Mouse (Mus musculus) embryonic facial prominence, embryonic 10.5 days (tissue): ENCODE results near the gene Tcf3. TPM values are rescaled to one million over a fixed set of nuclear protein-coding genes. Genes with fewer than 3 reads are reported as not detected.

Experiments
- DNase-seq: peaks from one replicate; pipeline ENCODE4 v3.0.0-alpha.2; 2017; ENCODE audit warnings: low spot score
- H3K27ac ChIP-seq: fragments of 300-500 bp; sonication (generic); replicated peaks from 2 replicates; pipeline ENCODE4 v1.5.1; 2016; ENCODE audit warnings: mild to moderate bottlenecking
- H3K27me3 ChIP-seq: fragments of 300-500 bp; sonication (generic); replicated peaks from 2 replicates; pipeline ENCODE4 v1.6.1; 2016; ENCODE audit warnings: low read depth, mild to moderate bottlenecking; ENCODE audit not compliant: poor library complexity, severe bottlenecking
- H3K36me3 ChIP-seq: fragments of 300-500 bp; sonication (generic); replicated peaks from 2 replicates; pipeline ENCODE4 v1.6.1; 2016; ENCODE audit warnings: mild to moderate bottlenecking, moderate library complexity
- H3K4me1 ChIP-seq: fragments of 300-500 bp; sonication (generic); 2 replicates; pipeline ENCODE4 v1.6.1; 2016
- H3K4me3 ChIP-seq: fragments of 300-500 bp; sonication (generic); 2 replicates; pipeline ENCODE4 v1.5.1; 2016; ENCODE audit warnings: mild to moderate bottlenecking, moderate library complexity
- H3K9me3 ChIP-seq: fragments of 300-500 bp; sonication (generic); 2 replicates; pipeline ENCODE4 v1.6.1; 2016; ENCODE audit warnings: mild to moderate bottlenecking
- WGBS: fragments of 180-500 bp; shearing (Covaris S2); methylation state at CpG from one replicate; pipeline ENCODE4 v1.1.7; 2016; 5-methylcytosine and 5-hydroxymethylcytosine counted together
- polyA plus RNA-seq: library from polyadenylated mRNA; unstranded; fragments of >200 nt; fragmentation: Nextera tagmentation; extraction: Ambion mirVana; gene quantifications from 2 replicates; pipeline ENCODE4 v1.2.1, GENCODE M21; 2016

The Tcf3 gene
- polyA plus RNA-seq, 1 experiment from 2014 or later = 225 TPM

- 16% methylated on average over 8 of the region's 8 CpGs for WGBS
- peaks cover 6% of the 10 kb centered on the region for H3K27me3 ChIP-seq
- no peaks in the 10 kb centered on the region for H3K9me3 ChIP-seq
- peak overlapping the region; percentile 97 for H3K4me3 ChIP-seq
- H3K36me3 ChIP-seq = peaks cover 22% of the 10 kb centered on the region
- peaks cover 51% of the 10 kb centered on the region for H3K4me1 ChIP-seq
- peak overlapping the region; percentile 100 for H3K27ac ChIP-seq
- DNase-seq = no peak
These were observed 766 bp upstream of the Tcf3 start for GRCm38 (mm10) chr10:80434233-80434592.

- DNase-seq = peak; percentile 81
- peaks cover 33% of the 10 kb centered on the region for H3K36me3 ChIP-seq
- peaks cover 49% of the 10 kb centered on the region for H3K4me1 ChIP-seq
- no peaks in the 10 kb centered on the region for H3K9me3 ChIP-seq
- WGBS = under 1% methylated on average over 60 of the region's 60 CpGs
- peak overlapping the region; percentile 97 for H3K4me3 ChIP-seq
- peaks cover 6% of the 10 kb centered on the region for H3K27me3 ChIP-seq
- peak overlapping the region; percentile 100 for H3K27ac ChIP-seq
These were observed 423 bp downstream of the Tcf3 start for GRCm38 (mm10) chr10:80432936-80433512.

GRCm38 (mm10) chr10:80432387-80432785 lies 1.1 kb downstream of the Tcf3 start:
- H3K4me3 ChIP-seq = peak overlapping the region; percentile 97
- no peak for DNase-seq
- peaks cover 45% of the 10 kb centered on the region for H3K4me1 ChIP-seq
- peak overlapping the region; percentile 100 for H3K27ac ChIP-seq
- peaks cover 40% of the 10 kb centered on the region for H3K36me3 ChIP-seq
- no peaks in the 10 kb centered on the region for H3K9me3 ChIP-seq
- WGBS = 2% methylated on average over 4 of the region's 4 CpGs
- peaks cover 6% of the 10 kb centered on the region for H3K27me3 ChIP-seq

GRCm38 (mm10) chr10:80431570-80432386 lies 1.7 kb downstream of the Tcf3 start:
- WGBS = 29% methylated on average over 16 of the region's 16 CpGs
- H3K27ac ChIP-seq = peak overlapping the region; percentile 100

GRCm38 (mm10) chr10:80430375-80430980 lies 3.0 kb downstream of the Tcf3 start:
- Histone ChIP-seq H3K9me3 (peaks cover 5% of the 10 kb centered on the region; the same call in 1 of the 2 replicates), H3K4me1 (peaks cover 34% of the 10 kb centered on the region), H3K4me3 (peak overlapping the region; percentile 97), H3K27me3 (no peaks in the 10 kb centered on the region), H3K36me3 (peaks cover 59% of the 10 kb centered on the region), H3K27ac (no peak overlapping the region)
- no peak for DNase-seq
- WGBS = 74% methylated on average over 8 of the region's 8 CpGs

More at GRCm38 (mm10) chr10:80431570-80432386, 1.7 kb downstream of the Tcf3 start:
- peaks cover 46% of the 10 kb centered on the region for H3K36me3 ChIP-seq
- H3K27me3 ChIP-seq = peaks cover 6% of the 10 kb centered on the region; the same call in 1 of the 2 replicates
- no peak for DNase-seq
- H3K4me3 ChIP-seq = peak overlapping the region; percentile 97
- H3K4me1 ChIP-seq = peaks cover 45% of the 10 kb centered on the region
- no peaks in the 10 kb centered on the region for H3K9me3 ChIP-seq

- peaks cover 10% of the 10 kb centered on the region; the same call in 1 of the 2 replicates for H3K9me3 ChIP-seq
- DNase-seq = no peak
- no peaks in the 10 kb centered on the region for H3K27me3 ChIP-seq
- H3K27ac ChIP-seq = no peak overlapping the region
- H3K36me3 ChIP-seq = peaks cover 66% of the 10 kb centered on the region
- WGBS = 86% methylated on average over 8 of the region's 8 CpGs
- peaks cover 33% of the 10 kb centered on the region for H3K4me1 ChIP-seq
- peak overlapping the region; percentile 23; the same call in 1 of the 2 replicates for H3K4me3 ChIP-seq
These were observed 3.6 kb downstream of the Tcf3 start for GRCm38 (mm10) chr10:80429800-80430199.

GRCm38 (mm10) chr10:80425041-80425440 lies 8.4 kb downstream of the Tcf3 start:
- no peak for DNase-seq

GRCm38 (mm10) chr10:80423562-80423961 lies 9.9 kb downstream of the Tcf3 start:
- Histone ChIP-seq H3K27me3 (no peaks in the 10 kb centered on the region), H3K9me3 (peaks cover 10% of the 10 kb centered on the region; the same call in 1 of the 2 replicates), H3K36me3 (peaks cover 100% of the 10 kb centered on the region), H3K27ac (no peak overlapping the region), H3K4me1 (peaks cover 5% of the 10 kb centered on the region), H3K4me3 (peak overlapping the region; percentile 11; the same call in 1 of the 2 replicates)
- 61% methylated on average over 4 of the region's 4 CpGs for WGBS
- no peak for DNase-seq

More at GRCm38 (mm10) chr10:80425041-80425440, 8.4 kb downstream of the Tcf3 start:
- H3K36me3 ChIP-seq = peaks cover 100% of the 10 kb centered on the region
- H3K4me1 ChIP-seq = peaks cover 11% of the 10 kb centered on the region
- WGBS = 90% methylated on average over 3 of the region's 3 CpGs
- no peaks in the 10 kb centered on the region for H3K27me3 ChIP-seq
- H3K9me3 ChIP-seq = peaks cover 10% of the 10 kb centered on the region; the same call in 1 of the 2 replicates
- H3K27ac ChIP-seq = no peak overlapping the region
- H3K4me3 ChIP-seq = peak overlapping the region; percentile 8; the same call in 1 of the 2 replicates

- H3K9me3 ChIP-seq = peaks cover 10% of the 10 kb centered on the region; the same call in 1 of the 2 replicates
- peak overlapping the region; percentile 11; the same call in 1 of the 2 replicates for H3K4me3 ChIP-seq
- no peak for DNase-seq
- no peaks in the 10 kb centered on the region for H3K27me3 ChIP-seq
- 89% methylated on average over 9 of the region's 9 CpGs for WGBS
- no peak overlapping the region for H3K27ac ChIP-seq
- peaks cover 100% of the 10 kb centered on the region for H3K36me3 ChIP-seq
- H3K4me1 ChIP-seq = peaks cover 5% of the 10 kb centered on the region
These were observed 11.6 kb downstream of the Tcf3 start for GRCm38 (mm10) chr10:80421651-80422472.

GRCm38 (mm10) chr10:80421208-80421607 lies 12.2 kb downstream of the Tcf3 start:
- H3K4me1 ChIP-seq = peaks cover 5% of the 10 kb centered on the region
- no peak overlapping the region for H3K27ac ChIP-seq
- WGBS = 91% methylated on average over 8 of the region's 8 CpGs
- no peak for DNase-seq
- H3K27me3 ChIP-seq = no peaks in the 10 kb centered on the region
- H3K4me3 ChIP-seq = peak overlapping the region; percentile 19; the same call in 1 of the 2 replicates
- peaks cover 7% of the 10 kb centered on the region; the same call in 1 of the 2 replicates for H3K9me3 ChIP-seq
- peaks cover 100% of the 10 kb centered on the region for H3K36me3 ChIP-seq

- peaks cover 5% of the 10 kb centered on the region for H3K4me1 ChIP-seq
- no peak for DNase-seq
- H3K4me3 ChIP-seq = peak overlapping the region; percentile 19; the same call in 1 of the 2 replicates
- WGBS = 93% methylated on average over 10 of the region's 10 CpGs
- H3K27me3 ChIP-seq = no peaks in the 10 kb centered on the region
- peaks cover 7% of the 10 kb centered on the region; the same call in 1 of the 2 replicates for H3K9me3 ChIP-seq
- peaks cover 100% of the 10 kb centered on the region for H3K36me3 ChIP-seq
- no peak overlapping the region for H3K27ac ChIP-seq
These were observed 12.7 kb downstream of the Tcf3 start for GRCm38 (mm10) chr10:80420729-80421128.
